Mouse (Mus musculus): ENCODE results near the gene Ppfia2.

DNA sequence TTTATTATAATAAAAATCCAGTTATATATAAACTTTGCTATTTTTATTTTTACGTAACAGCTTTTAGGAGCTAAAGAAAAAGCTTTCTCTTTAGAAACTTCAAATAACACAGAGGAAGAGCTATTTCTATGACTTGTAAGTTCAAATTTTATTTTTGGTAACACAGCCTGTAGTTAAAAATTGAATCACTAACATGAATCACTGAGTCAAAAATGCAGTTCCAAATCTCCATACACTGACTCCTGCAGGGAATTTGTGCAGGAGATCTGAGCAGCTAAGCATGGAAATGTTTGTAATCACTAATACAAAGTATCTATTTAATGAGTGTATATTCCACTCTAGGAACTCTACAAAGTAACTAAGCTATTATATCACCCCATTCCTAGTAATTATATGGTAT is 354.1 kb downstream of the Ppfia2 start:
- TF ChIP-seq POLR2A (IDR thresholded peaks at IDR 0.05; ENCODE audit: low read depth, low read length) (no peak), CTCF (IDR thresholded peaks at IDR 0.05; ENCODE audit: extremely low read depth, insufficient read length, insufficient replicate concordance, low read depth, low read length) (no peak)
